Mouse (Mus musculus): ENCODE measurements around the gene Klhl10.

DNA sequence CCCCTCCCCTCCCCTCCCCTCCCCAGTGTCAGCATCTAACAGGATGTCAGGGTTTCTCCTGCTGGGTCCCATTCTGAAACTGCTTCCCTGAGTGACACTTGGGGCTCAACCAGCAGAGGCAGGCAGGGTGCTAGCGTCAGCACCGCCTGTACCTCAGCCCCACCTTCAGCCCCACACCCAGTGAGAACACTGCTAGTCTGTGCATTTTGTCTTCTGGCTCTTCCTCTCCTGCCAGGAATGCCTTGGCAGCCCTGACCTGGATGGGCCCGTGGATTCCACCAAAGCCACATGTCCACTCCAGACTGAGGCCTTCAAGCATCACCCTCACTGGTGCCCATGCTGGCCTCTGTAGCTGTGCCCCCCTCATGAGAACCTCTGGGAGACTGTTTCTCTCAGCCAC is 32.0 kb upstream of the Klhl10 start:
- TF ChIP-seq CTCF (IDR thresholded peaks at IDR 0.05; ENCODE audit: low read depth, low read length) (no peak; the same call in 1 of the 2 replicates), GATA1 (IDR thresholded peaks at IDR 0.05; ENCODE audit: borderline replicate concordance, low read length) (no peak)
